Mouse (Mus musculus) cerebellum, adult 2 months (tissue): ENCODE data around the gene Art3. TPM values are rescaled to one million over a fixed set of nuclear protein-coding genes. Genes with fewer than 3 reads are reported as not detected.

Experiments
- DNase-seq, 2 experiments: peaks; one replicate each; pipeline ENCODE4 v3.0.0; 2021
- H3K27ac ChIP-seq: fragments of 200-500 bp; 2 replicates; pipeline ENCODE4 v1.5.1; 2012; ENCODE audit warnings: low read length, control low read depth, inconsistent platforms; ENCODE audit not compliant: insufficient read depth
- H3K27me3 ChIP-seq: fragments of 200-500 bp; 2 replicates; pipeline ENCODE4 v1.6.1; 2012; ENCODE audit warnings: inconsistent platforms, mild to moderate bottlenecking, low read length, moderate library complexity; ENCODE audit not compliant: control insufficient read depth, insufficient read depth
- H3K4me1 ChIP-seq: fragments of 200-500 bp; 2 replicates; pipeline ENCODE4 v1.6.1; 2011; ENCODE audit warnings: low read length; ENCODE audit not compliant: control insufficient read depth, insufficient read depth
- H3K4me3 ChIP-seq: fragments of 200-500 bp; replicated peaks from 2 replicates; pipeline ENCODE3; 2011; ENCODE audit warnings: mild to moderate bottlenecking, low read depth, low read length, control low read depth; ENCODE audit not compliant: insufficient read depth
- CTCF ChIP-seq: fragments of 200-500 bp; IDR thresholded peaks from 2 replicates; pipeline ENCODE4 v1.5.1; 2011; ENCODE audit warnings: low read depth, mild to moderate bottlenecking, control low read depth, low read length, moderate library complexity, borderline replicate concordance; ENCODE audit not compliant: insufficient read depth
- POLR2A ChIP-seq: fragments of 200-500 bp; IDR thresholded peaks from 2 replicates; pipeline ENCODE4 v1.6.1; 2011; ENCODE audit warnings: low read length, control low read depth, borderline replicate concordance; ENCODE audit not compliant: insufficient read depth
- WGBS: fragments of 180-500 bp; shearing (Covaris S2); methylation state at CpG from one replicate; pipeline ENCODE4 v1.1.7; 2018; 5-methylcytosine and 5-hydroxymethylcytosine counted together
- polyA plus RNA-seq: library from polyadenylated mRNA; depleted of rRNA; stranded (reverse); fragments of >200 nt; gene quantifications from 2 replicates; pipeline ENCODE4 v1.2.3, GENCODE M21; 2012

Art3 gene
- polyA plus RNA-seq, 1 experiment: 17.8 TPM

- 92% methylated on average over 4 of the region's 4 CpGs for WGBS
- Histone ChIP-seq H3K4me3 (no peak overlapping the region), H3K4me1 (no peaks in the 10 kb centered on the region), H3K27ac (no peak overlapping the region), H3K27me3 (no peaks in the 10 kb centered on the region)
- no peak for DNase-seq
- TF ChIP-seq POLR2A: no peak
- no peak for TF ChIP-seq CTCF
Measured at GRCm38 (mm10) chr5:92322612-92323011, 9.0 kb upstream of the Art3 start.

GRCm38 (mm10) chr5:92323264-92323663 is 8.4 kb upstream of the Art3 start:
- TF ChIP-seq CTCF: no peak
- TF ChIP-seq POLR2A: no peak
- H3K4me1 ChIP-seq: no peaks in the 10 kb centered on the region
- no peak overlapping the region for H3K27ac ChIP-seq
- DNase-seq: no peak
- H3K27me3 ChIP-seq: no peaks in the 10 kb centered on the region
- 11% methylated on average over 5 of the region's 5 CpGs for WGBS
- no peak overlapping the region for H3K4me3 ChIP-seq

- Histone ChIP-seq H3K27ac (no peak overlapping the region), H3K4me3 (no peak overlapping the region), H3K27me3 (no peaks in the 10 kb centered on the region), H3K4me1 (no peaks in the 10 kb centered on the region)
- no peak for DNase-seq
- TF ChIP-seq POLR2A (no peak), CTCF (no peak)
- WGBS: 77% methylated on average over 6 of the region's 6 CpGs
Measured at GRCm38 (mm10) chr5:92327367-92327766, 4.3 kb upstream of the Art3 start.

GRCm38 (mm10) chr5:92327929-92328328 is 3.7 kb upstream of the Art3 start, which contains the start of gene Cxcl9:
TSS of gene Cxcl9 (minus strand) at chr5:92328079.
- Histone ChIP-seq H3K4me1 (no peaks in the 10 kb centered on the region), H3K27ac (no peak within 1 kb of the TSS), H3K27me3 (no peaks in the 10 kb centered on the region), H3K4me3 (no peak within 1 kb of the TSS)
- TF ChIP-seq CTCF (no peak), POLR2A (no peak)
- 87% methylated on average over 7 of the region's 7 CpGs for WGBS
- DNase-seq: no peak

DNA sequence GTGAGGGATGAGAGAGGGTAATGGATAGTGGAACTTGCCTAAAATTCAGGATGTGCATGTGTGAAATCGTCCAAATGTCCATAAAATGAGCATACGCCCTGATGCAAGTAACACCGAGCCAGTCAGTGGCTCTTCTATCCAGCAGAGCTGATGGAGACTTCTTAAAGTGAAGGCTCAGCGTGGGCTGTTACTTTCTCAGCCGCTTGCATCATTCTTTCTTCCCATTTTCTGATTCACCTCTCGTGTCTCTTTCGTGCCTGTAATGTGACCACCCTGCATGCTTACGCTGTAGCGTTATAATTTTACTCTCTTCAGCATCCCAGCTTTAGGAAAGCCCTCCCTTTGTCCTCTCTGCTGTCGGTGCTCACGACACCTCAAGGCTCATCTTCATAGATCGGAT is 505 bp upstream of the Art3 start:
- Histone ChIP-seq H3K27me3 (no peaks in the 10 kb centered on the region), H3K4me3 (no peak overlapping the region), H3K27ac (no peak overlapping the region), H3K4me1 (no peaks in the 10 kb centered on the region)
- DNase-seq: no peak
- 83% methylated on average over 12 of the region's 12 CpGs for WGBS
- TF ChIP-seq POLR2A (no peak), CTCF (no peak)

DNA sequence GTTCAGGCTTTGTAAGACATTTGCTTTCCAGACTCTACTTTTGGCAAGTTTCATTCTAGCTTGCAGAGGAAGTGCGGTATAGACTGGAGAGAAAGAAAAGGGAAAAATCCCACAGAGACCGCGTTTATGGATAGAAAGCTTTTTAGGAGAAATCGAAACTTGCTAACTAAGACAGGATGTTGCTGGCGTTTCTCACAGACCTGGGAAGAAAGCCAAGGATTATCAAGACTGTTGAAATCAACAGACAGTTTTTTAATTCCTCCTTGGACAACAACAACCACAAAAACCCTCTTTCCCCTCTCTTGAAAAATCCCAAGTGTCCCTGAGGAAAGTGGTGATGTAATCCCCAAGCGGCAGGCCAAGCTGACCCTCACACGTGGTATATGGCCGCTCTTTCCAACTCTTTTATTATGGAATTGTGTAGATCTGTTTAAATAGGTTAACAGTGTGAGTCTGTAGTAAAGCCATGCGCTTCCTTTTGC is 773 bp downstream of the Art3 start:
- peak in 1 of 2 experiments; percentile 14 for DNase-seq
- Histone ChIP-seq H3K27ac (no peak overlapping the region), H3K4me3 (no peak overlapping the region), H3K27me3 (no peaks in the 10 kb centered on the region), H3K4me1 (no peaks in the 10 kb centered on the region)
- WGBS: 36% methylated on average over 9 of the region's 9 CpGs
- TF ChIP-seq CTCF: no peak
- TF ChIP-seq POLR2A: no peak

- Histone ChIP-seq H3K27me3 (no peaks in the 10 kb centered on the region), H3K27ac (no peak overlapping the region), H3K4me1 (no peaks in the 10 kb centered on the region), H3K4me3 (no peak overlapping the region)
- WGBS: 81% methylated on average over 3 of the region's 3 CpGs
- TF ChIP-seq POLR2A: no peak
- TF ChIP-seq CTCF: no peak
- DNase-seq: no peak
Measured at GRCm38 (mm10) chr5:92336743-92337142, 5.1 kb downstream of the Art3 start.

DNA sequence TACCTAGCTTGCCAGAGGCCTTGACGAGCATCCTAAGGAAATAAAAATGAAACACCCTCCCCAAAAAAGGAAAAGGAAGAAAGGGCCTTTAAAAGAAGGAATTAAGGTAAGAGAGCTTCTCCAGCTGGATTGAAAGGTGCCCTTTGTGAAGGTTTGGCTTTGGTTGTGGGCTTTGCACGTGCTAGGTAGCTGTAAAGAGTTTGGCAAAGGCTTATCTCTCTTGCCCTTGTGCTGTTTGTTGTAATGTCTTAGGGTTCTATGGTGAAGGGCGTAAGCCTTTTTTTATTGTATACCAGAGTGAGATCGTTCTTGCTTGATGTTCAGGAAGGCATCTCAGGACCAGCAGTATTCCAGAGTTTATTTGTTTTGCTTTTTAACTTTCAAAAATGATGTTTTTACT is 9.0 kb downstream of the Art3 start:
- no peak for DNase-seq
- Histone ChIP-seq H3K27ac (no peak overlapping the region), H3K4me3 (no peak overlapping the region), H3K27me3 (no peaks in the 10 kb centered on the region), H3K4me1 (no peaks in the 10 kb centered on the region)
- 74% methylated on average over 4 of the region's 4 CpGs for WGBS
- TF ChIP-seq CTCF (no peak), POLR2A (no peak)

DNA sequence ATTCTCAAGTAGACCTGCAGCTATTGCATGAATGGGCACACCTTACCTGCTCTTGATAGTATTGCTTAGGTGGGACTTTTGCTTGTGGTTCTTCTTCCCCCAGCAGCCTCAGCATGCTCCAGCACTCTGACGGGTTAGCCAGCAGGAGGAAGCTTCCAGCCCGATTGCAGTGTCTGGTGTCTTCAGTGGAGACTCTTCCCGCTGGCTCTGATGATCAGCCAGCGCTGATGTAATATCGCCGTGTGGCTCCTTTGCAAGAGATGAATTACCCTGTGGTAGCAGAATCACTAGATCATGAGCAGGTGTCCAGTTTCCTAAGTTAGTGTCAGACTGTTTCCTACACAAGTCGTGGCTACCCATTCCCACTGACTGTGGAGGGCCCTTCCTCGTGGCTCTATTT is 13.4 kb downstream of the Art3 start:
- TF ChIP-seq CTCF (no peak), POLR2A (no peak)
- Histone ChIP-seq H3K4me1 (no peaks in the 10 kb centered on the region), H3K27me3 (no peaks in the 10 kb centered on the region), H3K27ac (no peak overlapping the region), H3K4me3 (no peak overlapping the region)
- WGBS: 82% methylated on average over 8 of the region's 8 CpGs
- no peak for DNase-seq
